Mouse (Mus musculus): Measurements from ENCODE around the gene 1700001P01Rik. TPM values are rescaled to one million over a fixed set of nuclear protein-coding genes. Genes with fewer than 3 reads are reported as not detected.
A peak's percentile ranks its signal among the peaks of the same experiment; 100 is the strongest.

The 1700001P01Rik gene
- total and polyA plus RNA-seq, 2 experiments from 2014 or later: not detected

GRCm38 (mm10) chr11:97816176-97816575 is 40.5 kb upstream of the 1700001P01Rik start:
- no peak for TF ChIP-seq CTCF (IDR thresholded peaks at IDR 0.05; ENCODE audit: low read depth)
- no peak overlapping the region for H3K27ac ChIP-seq
- no peaks in the 10 kb centered on the region for H3K27me3 ChIP-seq (ENCODE audit: insufficient read depth, low read length)
- no peak overlapping the region for H3K4me2 ChIP-seq (ENCODE audit: low read depth, low read length)
- no peak overlapping the region for H3K9ac ChIP-seq (replicated peaks; ENCODE audit: low read length)
- no peaks in the 10 kb centered on the region for H3K9me3 ChIP-seq (ENCODE audit: low read length)
- DNase-seq (ENCODE audit: low spot score): no peak
- no peak for ATAC-seq
- no peak overlapping the region for H3K4me3 ChIP-seq (ENCODE audit: low read length)
- H3K36me3 ChIP-seq (ENCODE audit: insufficient read depth, low read length): peaks cover 14% of the 10 kb centered on the region; the same call in 1 of the 2 replicates
- 60% methylated on average over 5 of the region's 5 CpGs for WGBS
- H3K4me1 ChIP-seq (ENCODE audit: insufficient read depth, low read length): peaks cover 35% of the 10 kb centered on the region

- H3K27ac ChIP-seq: 0 out of 2 replicates have a peak overlapping the region, but pooled peaks have one; percentile 33
- TF ChIP-seq CTCF (IDR thresholded peaks at IDR 0.05; ENCODE audit: low read depth): no peak
These were observed 40.0 kb upstream of the 1700001P01Rik start for GRCm38 (mm10) chr11:97815736-97816135.

GRCm38 (mm10) chr11:97813746-97814515 is 38.2 kb upstream of the 1700001P01Rik start:
- no peak overlapping the region for H3K4me2 ChIP-seq (ENCODE audit: low read depth, low read length)
- WGBS: 61% methylated on average over 17 of the region's 17 CpGs
- ATAC-seq: no peak

More at GRCm38 (mm10) chr11:97815736-97816135, 40.0 kb upstream of the 1700001P01Rik start:
- no peak overlapping the region for H3K4me3 ChIP-seq (ENCODE audit: low read length)
- H3K9me3 ChIP-seq (ENCODE audit: low read length): no peaks in the 10 kb centered on the region
- H3K9ac ChIP-seq (replicated peaks; ENCODE audit: low read length): no peak overlapping the region
- no peaks in the 10 kb centered on the region for H3K27me3 ChIP-seq (ENCODE audit: insufficient read depth, low read length)
- 77% methylated on average over 11 of the region's 11 CpGs for WGBS
- DNase-seq (ENCODE audit: low spot score) (no peak), ATAC-seq (no peak)
- no peak overlapping the region for H3K4me2 ChIP-seq (ENCODE audit: low read depth, low read length)
- peaks cover 35% of the 10 kb centered on the region for H3K4me1 ChIP-seq (ENCODE audit: insufficient read depth, low read length)
- H3K36me3 ChIP-seq (ENCODE audit: insufficient read depth, low read length): peaks cover 14% of the 10 kb centered on the region; the same call in 1 of the 2 replicates

GRCm38 (mm10) chr11:97813085-97813484 is 37.4 kb upstream of the 1700001P01Rik start:
- no peak for TF ChIP-seq CTCF (IDR thresholded peaks at IDR 0.05; ENCODE audit: low read depth)

More at GRCm38 (mm10) chr11:97813746-97814515, 38.2 kb upstream of the 1700001P01Rik start:
- Histone ChIP-seq H3K27me3 (ENCODE audit: insufficient read depth, low read length) (no peaks in the 10 kb centered on the region), H3K4me1 (ENCODE audit: insufficient read depth, low read length) (peaks cover 44% of the 10 kb centered on the region), H3K36me3 (ENCODE audit: insufficient read depth, low read length) (peaks cover 20% of the 10 kb centered on the region; the same call in 1 of the 2 replicates), H3K4me3 (ENCODE audit: low read length) (no peak overlapping the region), H3K9ac (replicated peaks; ENCODE audit: low read length) (0 out of 2 replicates have a peak overlapping the region, but pooled peaks have one; percentile 21), H3K27ac (peak overlapping the region; percentile 86), H3K9me3 (ENCODE audit: low read length) (no peaks in the 10 kb centered on the region)
- no peak for DNase-seq (ENCODE audit: low spot score)
- TF ChIP-seq CTCF (IDR thresholded peaks at IDR 0.05; ENCODE audit: low read depth): no peak

GRCm38 (mm10) chr11:97812491-97812921 is 36.8 kb upstream of the 1700001P01Rik start:
- Histone ChIP-seq H3K27me3 (ENCODE audit: insufficient read depth, low read length) (no peaks in the 10 kb centered on the region), H3K9ac (replicated peaks; ENCODE audit: low read length) (0 out of 2 replicates have a peak overlapping the region, but pooled peaks have one; percentile 34), H3K4me2 (ENCODE audit: low read depth, low read length) (peak overlapping the region; percentile 39), H3K4me1 (ENCODE audit: insufficient read depth, low read length) (peaks cover 48% of the 10 kb centered on the region), H3K4me3 (ENCODE audit: low read length) (no peak overlapping the region), H3K9me3 (ENCODE audit: low read length) (no peaks in the 10 kb centered on the region), H3K27ac (peak overlapping the region; percentile 86), H3K36me3 (ENCODE audit: insufficient read depth, low read length) (peaks cover 22% of the 10 kb centered on the region; the same call in 1 of the 2 replicates)
- peak; percentile 86 for DNase-seq (ENCODE audit: low spot score)
- WGBS: 16% methylated on average over 3 of the region's 3 CpGs
- ATAC-seq: peak; percentile 90
- no peak for TF ChIP-seq CTCF (IDR thresholded peaks at IDR 0.05; ENCODE audit: low read depth)

More at GRCm38 (mm10) chr11:97813085-97813484, 37.4 kb upstream of the 1700001P01Rik start:
- H3K36me3 ChIP-seq (ENCODE audit: insufficient read depth, low read length): peaks cover 22% of the 10 kb centered on the region; the same call in 1 of the 2 replicates
- peak overlapping the region; percentile 86 for H3K27ac ChIP-seq
- ATAC-seq (peak; percentile 24), DNase-seq (ENCODE audit: low spot score) (peak; percentile 28)
- peak overlapping the region; percentile 21; the same call in 1 of the 2 replicates for H3K9ac ChIP-seq (replicated peaks; ENCODE audit: low read length)
- peak overlapping the region; percentile 39 for H3K4me2 ChIP-seq (ENCODE audit: low read depth, low read length)
- H3K27me3 ChIP-seq (ENCODE audit: insufficient read depth, low read length): no peaks in the 10 kb centered on the region
- no peaks in the 10 kb centered on the region for H3K9me3 ChIP-seq (ENCODE audit: low read length)
- no peak overlapping the region for H3K4me3 ChIP-seq (ENCODE audit: low read length)
- WGBS: 22% methylated on average over 7 of the region's 7 CpGs
- H3K4me1 ChIP-seq (ENCODE audit: insufficient read depth, low read length): peaks cover 48% of the 10 kb centered on the region

- 27% methylated on average over 12 of the region's 13 CpGs for WGBS
- DNase-seq (ENCODE audit: low spot score): peak; percentile 32
- H3K36me3 ChIP-seq (ENCODE audit: insufficient read depth, low read length): peaks cover 20% of the 10 kb centered on the region; the same call in 1 of the 2 replicates
These were observed 36.0 kb upstream of the 1700001P01Rik start for GRCm38 (mm10) chr11:97811569-97812362.

More at GRCm38 (mm10) chr11:97811569-97812362, 36.0 kb upstream of the 1700001P01Rik start:
- Histone ChIP-seq H3K9me3 (ENCODE audit: low read length) (no peaks in the 10 kb centered on the region), H3K4me3 (ENCODE audit: low read length) (no peak overlapping the region), H3K27me3 (ENCODE audit: insufficient read depth, low read length) (no peaks in the 10 kb centered on the region), H3K27ac (peak overlapping the region; percentile 86), H3K4me2 (ENCODE audit: low read depth, low read length) (peak overlapping the region; percentile 39), H3K9ac (replicated peaks; ENCODE audit: low read length) (0 out of 2 replicates have a peak overlapping the region, but pooled peaks have one; percentile 34), H3K4me1 (ENCODE audit: insufficient read depth, low read length) (peaks cover 50% of the 10 kb centered on the region)
- no peak for TF ChIP-seq CTCF (IDR thresholded peaks at IDR 0.05; ENCODE audit: low read depth)
- ATAC-seq: peak; percentile 30; the same call in 1 of the 2 replicates

Measured in hindbrain, postnatal 0 days (tissue).